Mouse (Mus musculus): ENCODE results near the gene Ndufa12.

GRCm38 (mm10) chr10:94151488-94151887 is 47.0 kb upstream of the Ndufa12 start:
- TF ChIP-seq POLR2A (IDR thresholded peaks at IDR 0.05; ENCODE audit: borderline replicate concordance, extremely low read depth, insufficient read depth, insufficient read length, poor library complexity, severe bottlenecking) (no peak), CTCF (IDR thresholded peaks at IDR 0.05; ENCODE audit: borderline replicate concordance, extremely low read depth, insufficient read depth, insufficient read length) (no peak)

All from brain, embryonic 14.5 days (tissue).